Mouse (Mus musculus) c-Kit-positive CD71-positive TER-119-negative erythroid progenitor cells, embryonic 14.5 days (primary cell): Measurements from ENCODE around the gene S100g.
A peak's percentile ranks its signal among the peaks of the same experiment; 100 is the strongest.

Experiments used
- DNase-seq: peaks from one replicate; pipeline ENCODE4 v3.0.0-alpha.2; 2013; ENCODE audit warnings: low read depth

Gene S100g

DNA sequence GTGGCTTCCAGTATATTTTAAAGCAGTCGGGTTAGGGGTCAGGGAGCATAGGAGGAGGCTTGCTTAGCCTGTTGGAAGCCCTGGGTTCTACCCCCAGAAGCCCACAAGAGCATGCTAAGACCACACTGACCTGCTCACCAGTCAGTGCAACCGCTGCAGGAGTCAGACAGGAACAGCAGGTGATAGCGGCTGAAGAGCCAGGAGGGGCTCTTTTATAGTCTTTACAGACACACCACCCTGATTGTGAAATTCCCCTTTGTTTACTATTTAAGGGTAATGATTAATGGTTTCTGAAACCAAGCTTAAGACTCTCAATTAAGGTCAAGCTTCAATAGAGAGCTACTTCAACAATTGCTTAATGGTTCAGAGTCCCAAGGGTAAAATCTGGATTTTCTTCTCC lies at the start of gene S100g:
TSS of gene S100g (minus strand) at position 217 of the 400 bp plus-strand sequence.
- DNase-seq, result no peak

DNA sequence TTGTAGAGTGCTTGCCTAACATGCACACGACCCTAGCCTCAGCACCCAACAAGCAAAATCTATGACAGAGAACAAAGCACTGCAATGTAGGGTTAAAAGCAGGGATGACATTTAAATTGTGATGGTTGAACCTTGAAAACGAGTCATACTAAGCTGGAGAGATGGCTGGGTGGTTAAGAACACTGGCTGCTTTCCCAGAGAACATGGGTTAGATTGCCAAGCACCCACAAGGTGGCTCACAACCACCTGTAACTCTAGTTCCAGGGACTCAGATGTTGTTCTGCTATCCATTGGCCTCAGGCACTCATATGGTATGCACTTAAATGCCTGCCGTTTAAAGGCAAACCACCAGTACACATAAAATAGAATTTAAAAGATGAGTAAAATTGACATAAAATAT lies 27.7 kb upstream of the S100g start:
- DNase-seq, result no peak

DNA sequence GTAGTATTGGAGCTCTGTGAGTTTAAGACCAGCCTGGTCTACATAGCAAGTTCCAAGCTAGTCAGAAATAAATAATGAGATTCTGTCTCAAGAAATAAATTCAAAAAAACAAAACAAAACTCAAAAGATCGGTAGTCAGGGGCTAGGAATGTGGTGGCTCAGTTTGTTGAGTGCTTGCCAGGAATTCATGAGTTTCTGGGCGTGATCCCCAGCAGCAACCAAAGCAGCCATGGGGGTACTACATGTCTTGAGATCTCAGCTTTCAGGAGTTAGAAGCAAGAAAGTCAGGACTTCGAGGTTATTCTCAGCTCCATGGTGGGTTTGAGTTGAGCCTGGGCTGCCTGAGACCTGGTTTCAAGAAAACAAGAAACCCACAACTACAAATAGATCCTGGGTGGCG lies 27.0 kb upstream of the S100g start:
- no peak for DNase-seq

DNA sequence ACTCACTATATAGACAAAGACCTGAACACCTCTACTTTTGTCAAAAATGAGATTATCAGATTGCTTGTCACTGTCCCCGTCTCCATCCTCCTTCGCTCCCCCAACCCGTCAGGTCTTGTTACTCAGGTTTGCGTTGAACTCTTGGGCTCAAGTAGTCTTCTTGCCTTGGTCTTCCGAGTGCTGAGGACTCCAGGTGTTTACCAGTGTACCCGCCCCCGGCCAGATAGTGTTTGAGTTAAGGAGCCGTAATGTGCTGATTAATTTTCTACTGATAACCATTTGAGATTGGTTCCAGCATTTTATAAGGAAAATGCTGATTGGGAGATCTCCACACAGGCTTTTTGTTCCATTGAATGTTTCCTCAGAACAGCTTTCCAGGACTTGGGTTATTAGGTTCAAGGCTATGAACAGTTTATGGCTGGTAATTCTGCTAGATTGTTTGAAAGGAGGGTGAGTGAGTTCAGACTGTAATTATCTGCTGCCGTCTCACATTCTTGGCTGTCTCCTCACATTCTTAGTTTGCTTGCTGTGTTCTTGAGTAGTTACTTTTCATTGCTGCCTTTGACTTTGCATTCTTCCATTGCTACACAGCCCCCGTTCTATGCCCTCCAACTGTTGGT lies 22.6 kb upstream of the S100g start:
- DNase-seq, result no peak

DNA sequence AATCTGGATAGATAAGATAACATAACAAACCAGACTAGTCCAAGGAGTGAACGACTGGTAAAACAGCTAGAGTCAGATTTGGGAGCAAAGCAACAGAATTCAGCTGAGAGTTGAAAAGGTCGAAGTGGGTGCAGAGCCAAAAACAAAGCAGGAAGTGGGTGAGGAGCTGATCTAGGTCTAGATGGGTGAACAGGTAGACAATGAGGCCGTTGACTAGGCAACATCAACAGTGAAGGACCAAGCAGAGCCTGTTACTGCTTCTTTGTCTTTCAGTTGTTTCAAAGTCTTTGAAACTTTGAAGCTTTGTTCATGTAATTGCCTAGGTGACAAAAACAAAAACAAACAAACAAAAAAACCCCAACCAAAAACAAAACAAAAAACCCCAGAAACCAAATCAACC lies 11.8 kb upstream of the S100g start:
- DNase-seq, result no peak

DNA sequence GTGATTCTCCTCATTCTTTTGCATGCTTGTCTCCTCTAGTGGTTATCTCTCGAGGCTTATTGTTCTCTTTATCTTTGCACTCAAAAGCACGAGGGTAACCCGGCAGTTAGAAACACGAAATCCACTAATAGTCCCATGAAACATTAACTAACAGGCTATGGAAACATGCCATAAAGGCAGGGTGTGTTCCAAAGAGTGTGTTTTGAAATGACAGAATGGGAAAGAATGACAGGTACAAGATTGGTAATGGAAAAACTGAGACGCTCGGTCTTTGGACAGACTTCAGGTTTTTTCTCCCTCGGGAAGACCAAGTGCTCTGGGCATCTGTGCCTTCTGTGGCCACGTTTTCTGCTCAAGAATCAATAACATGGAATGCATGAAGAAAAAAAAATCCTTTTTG lies 3.1 kb upstream of the S100g start:
- no peak for DNase-seq

DNA sequence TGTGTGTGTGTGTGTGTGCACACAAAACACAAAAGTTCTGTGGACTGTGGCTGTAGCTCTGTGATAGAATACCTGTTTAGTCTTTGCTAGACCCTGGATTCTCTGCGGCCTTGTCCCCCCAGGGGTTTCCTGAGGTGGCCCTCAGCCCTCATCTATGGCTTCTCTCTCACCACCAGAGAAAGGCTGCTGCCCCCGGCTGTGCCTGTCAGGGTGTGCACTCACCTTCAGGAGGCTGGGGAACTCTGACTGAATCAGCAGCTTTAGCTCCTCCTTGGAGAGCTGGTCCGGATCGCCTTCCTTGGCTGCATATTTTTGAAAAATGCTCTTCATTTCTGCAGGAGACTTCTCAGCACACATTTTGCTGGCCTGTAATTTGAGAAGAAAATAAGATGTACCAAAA lies 559 bp downstream of the S100g start:
- DNase-seq, result no peak

DNA sequence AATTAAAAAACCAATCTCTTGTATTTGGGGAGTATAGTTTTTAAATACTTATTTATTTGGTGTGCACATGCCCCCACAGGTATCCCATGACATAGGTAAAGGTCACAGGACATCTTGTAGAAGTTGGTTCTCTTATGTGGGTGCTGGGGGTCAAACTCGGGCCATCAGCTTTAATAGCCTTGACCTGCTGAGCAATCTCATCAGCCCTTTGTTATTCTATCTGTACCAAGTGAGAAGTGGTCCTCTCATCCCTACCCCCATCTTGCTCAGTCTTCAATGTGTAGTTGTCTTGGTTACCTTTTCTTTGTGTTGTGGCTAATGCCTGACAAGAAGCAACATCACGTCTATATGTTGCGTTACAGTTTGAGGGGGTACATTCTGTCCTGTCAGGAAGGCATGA lies 6.5 kb downstream of the S100g start:
- DNase-seq, result no peak

DNA sequence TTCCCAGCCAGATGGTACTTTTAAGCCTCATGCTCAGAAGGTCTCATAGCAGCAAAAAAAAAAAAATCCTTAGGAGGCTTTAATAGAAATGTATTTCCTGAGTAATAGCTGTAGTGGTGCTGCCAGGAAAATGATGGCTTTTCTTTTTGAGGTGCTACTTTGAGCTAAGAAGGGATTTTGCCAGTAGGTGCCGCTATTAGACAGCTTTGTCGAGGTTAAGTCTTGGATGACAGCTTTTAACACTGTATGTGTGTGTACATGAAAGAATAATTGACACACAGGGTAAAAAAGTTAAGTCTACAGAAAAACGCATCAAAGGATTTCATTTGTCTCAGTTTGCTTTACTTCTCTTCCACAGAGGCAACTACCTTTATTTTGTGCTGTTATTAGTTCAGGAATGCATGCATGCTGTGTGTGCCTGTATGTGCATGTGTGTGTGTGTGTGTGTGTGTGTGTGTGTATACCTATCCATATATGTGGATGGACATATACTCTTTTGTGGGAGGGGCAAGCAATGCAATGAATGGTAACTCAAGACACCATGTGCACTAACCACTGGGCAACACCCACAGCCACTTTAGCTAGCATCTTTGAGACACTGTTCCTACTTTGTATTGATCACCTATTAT lies 14.5 kb downstream of the S100g start:
- DNase-seq, result peak; percentile 32

DNA sequence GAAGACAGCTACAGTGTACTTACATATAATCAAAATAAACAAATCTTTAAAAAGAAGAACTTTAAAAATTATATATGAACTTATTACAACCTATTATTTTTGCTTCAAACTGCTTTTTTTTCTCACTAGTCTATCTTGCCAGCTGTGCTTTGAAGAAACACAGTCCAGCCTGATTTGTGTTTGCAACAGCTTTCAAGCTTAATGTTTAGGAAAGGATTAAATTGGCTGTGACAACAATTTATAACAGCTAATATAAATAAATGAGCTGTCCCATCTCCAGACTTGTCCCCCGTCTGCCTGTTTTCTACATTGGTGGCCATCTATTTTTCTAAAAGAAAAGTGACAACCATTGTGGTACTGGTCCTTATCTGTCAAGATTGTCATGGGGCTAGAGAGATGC lies 22.4 kb downstream of the S100g start:
- DNase-seq, result no peak

DNA sequence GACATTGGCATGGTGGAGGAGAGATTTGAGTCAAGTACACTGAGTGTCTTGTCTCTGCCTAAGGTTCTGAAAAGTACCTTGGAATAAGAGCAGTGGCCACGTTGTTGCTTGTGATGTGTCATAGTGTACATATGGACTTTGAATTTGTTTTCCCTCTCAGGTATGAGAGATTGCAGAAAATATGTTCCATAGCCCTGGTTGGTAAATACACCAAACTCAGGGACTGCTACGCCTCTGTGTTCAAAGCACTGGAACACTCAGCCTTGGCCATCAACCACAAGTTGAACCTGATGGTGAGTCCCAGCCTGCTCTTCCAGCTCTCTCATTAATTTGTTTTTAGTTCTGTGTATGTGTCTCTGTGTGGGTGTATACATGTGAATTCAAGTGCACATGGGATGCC lies 32.9 kb downstream of the S100g start:
- DNase-seq, result no peak

DNA sequence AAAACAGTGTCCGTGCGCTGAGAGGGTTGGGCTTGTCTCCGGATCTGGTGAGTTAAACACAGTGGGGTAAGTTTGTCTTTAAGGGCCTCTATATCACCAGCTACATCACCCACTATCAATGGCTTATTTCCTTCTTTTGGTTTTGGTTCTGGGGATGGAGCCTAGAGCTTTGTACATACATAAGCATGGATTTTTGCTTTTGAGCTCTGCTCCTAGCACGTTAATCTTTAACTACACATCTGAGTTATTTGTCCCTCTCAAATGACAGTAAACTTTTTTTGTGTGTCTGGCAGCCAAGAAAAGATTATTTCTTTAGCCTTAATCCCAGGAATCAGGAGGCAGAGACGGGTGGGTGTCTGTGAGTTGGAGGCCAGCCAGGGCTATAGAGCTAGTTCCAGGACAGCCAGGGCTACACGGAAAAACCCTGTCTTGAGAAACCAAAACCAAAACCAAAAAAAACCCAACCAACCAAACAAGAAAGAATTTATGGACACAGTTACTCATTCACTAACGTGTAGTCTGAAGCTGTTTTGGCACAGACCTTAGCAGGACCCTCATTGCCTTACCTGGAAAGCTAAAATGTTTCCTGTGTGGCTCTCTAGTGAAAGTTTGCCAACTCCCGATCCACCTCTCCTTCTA lies 42.8 kb downstream of the S100g start:
- DNase-seq, result no peak

DNA sequence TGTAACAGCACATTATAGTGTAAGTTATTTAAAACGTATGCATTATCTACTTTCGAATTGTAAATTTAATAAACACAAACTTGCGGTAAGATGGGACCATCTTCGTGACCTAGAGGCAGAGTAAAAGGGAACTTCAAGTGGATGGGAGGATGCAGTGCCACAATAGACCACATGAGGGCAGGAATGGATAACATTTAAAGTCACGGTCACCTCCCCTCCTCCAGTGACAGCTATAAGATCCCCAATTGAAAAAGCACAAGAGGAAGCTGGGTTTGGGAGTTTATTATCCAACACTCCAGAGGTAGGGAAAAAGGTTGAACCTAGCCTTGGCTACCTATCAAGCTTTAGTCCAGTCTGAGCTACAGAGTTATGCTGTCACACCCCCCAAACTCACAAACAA lies 48.7 kb downstream of the S100g start:
- no peak for DNase-seq

DNA sequence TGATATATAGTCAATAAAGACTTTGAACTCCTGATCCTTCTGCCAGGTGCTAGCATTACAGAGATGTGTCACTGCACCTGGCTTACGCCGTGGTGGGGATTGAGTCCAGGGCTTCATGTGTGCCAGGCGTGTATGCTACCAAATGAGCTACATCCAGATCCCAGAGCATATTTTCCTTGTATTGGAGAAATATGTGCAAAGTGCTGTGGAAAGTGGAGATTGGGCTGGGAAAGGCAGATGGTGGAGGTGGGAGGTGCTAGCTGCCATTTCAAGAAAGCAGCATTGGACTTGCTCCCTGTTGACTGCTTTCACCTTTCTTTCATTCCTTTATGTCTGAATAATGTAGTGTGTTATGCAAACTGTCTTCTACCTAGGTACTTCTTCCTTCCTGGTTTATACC lies 50.7 kb downstream of the S100g start:
- DNase-seq, result no peak
